Mouse (Mus musculus) kidney, embryonic 14.5 days (tissue): ENCODE measurements around the gene B4galt4. TPM values are rescaled to one million over a fixed set of nuclear protein-coding genes. Genes with fewer than 3 reads are reported as not detected.

Source experiments
- ATAC-seq: fragments of 200-750 bp; cut with Nextera tagmentation; 2 replicates; pipeline ENCODE4 v1.8.0; 2017; ENCODE audit warnings: moderate number of reproducible peaks, mild to moderate bottlenecking, moderate TSS enrichment, moderate library complexity; ENCODE audit not compliant: low FRiP score, low TSS enrichment
- H3K27ac ChIP-seq: fragments of 300-500 bp; sonication (generic); 2 replicates; pipeline ENCODE4 v1.5.1; 2014; ENCODE audit warnings: low read depth, mild to moderate bottlenecking, low read length, moderate library complexity, mixed read lengths
- H3K27me3 ChIP-seq: fragments of 300-500 bp; sonication (generic); 2 replicates; pipeline ENCODE4 v1.6.1; 2014; ENCODE audit warnings: mild to moderate bottlenecking, low read length; ENCODE audit not compliant: control insufficient read depth, insufficient read depth
- H3K36me3 ChIP-seq: fragments of 300-500 bp; sonication (generic); 2 replicates; pipeline ENCODE4 v1.6.1; 2014; ENCODE audit warnings: low read length, mixed read lengths; ENCODE audit not compliant: control insufficient read depth, insufficient read depth
- H3K4me1 ChIP-seq: fragments of 300-500 bp; sonication (generic); 2 replicates; pipeline ENCODE4 v1.6.1; 2014; ENCODE audit warnings: low read length, mixed read lengths; ENCODE audit not compliant: control insufficient read depth, insufficient read depth
- H3K4me2 ChIP-seq: fragments of 300-500 bp; sonication (generic); replicated peaks from 2 replicates; pipeline ENCODE4 v1.6.1; 2014; ENCODE audit warnings: low read depth, mild to moderate bottlenecking, low read length
- H3K4me3 ChIP-seq: fragments of 300-500 bp; sonication (generic); 2 replicates; pipeline ENCODE4 v1.5.1; 2014; ENCODE audit warnings: mild to moderate bottlenecking, low read length
- H3K9ac ChIP-seq: fragments of 300-500 bp; sonication (generic); 2 replicates; pipeline ENCODE4 v1.6.1; 2014; ENCODE audit warnings: low read depth, mild to moderate bottlenecking, low read length, moderate library complexity
- H3K9me3 ChIP-seq: fragments of 300-500 bp; sonication (generic); 2 replicates; pipeline ENCODE4 v1.6.1; 2016; ENCODE audit warnings: low read length; ENCODE audit not compliant: control insufficient read depth
- WGBS: fragments of 180-500 bp; shearing (Covaris S2); extraction: QIAGEN DNeasy Blood & Tissue Kit; methylation state at CpG from one replicate; pipeline ENCODE4 v1.1.7; 2014; 5-methylcytosine and 5-hydroxymethylcytosine counted together
- polyA plus RNA-seq: library from polyadenylated mRNA; unstranded; fragments of >200 nt; fragmentation: Nextera tagmentation; extraction: Ambion mirVana; gene quantifications from 2 replicates; pipeline ENCODE4 v1.2.1, GENCODE M21; 2014

B4galt4 gene
- polyA plus RNA-seq, 1 experiment from 2014 or later: 32.7 TPM

DNA sequence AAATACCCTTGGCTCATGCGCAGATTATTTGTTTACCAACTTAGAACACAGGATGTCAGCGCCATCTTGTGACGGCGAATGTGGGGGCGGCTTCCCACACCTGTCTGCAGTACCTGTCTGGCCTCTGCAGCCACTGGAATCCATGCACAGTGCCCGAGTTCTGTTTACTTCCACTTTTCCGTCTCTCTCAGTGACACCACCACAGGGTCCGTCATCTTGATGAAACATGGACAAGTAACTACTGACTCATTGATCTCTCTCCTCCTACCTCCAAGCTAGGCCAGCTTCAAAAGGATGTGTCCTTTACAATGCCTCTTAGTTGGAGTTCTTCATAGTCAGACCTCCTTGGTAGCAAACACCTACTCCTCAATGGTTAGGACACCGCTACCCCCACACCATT is 20.7 kb upstream of the B4galt4 start:
- no peak overlapping the region for H3K4me3 ChIP-seq
- no peaks in the 10 kb centered on the region for H3K9me3 ChIP-seq
- ATAC-seq: no peak
- no peak overlapping the region for H3K27ac ChIP-seq
- no peak overlapping the region for H3K4me2 ChIP-seq
- H3K27me3 ChIP-seq: no peaks in the 10 kb centered on the region
- 86% methylated on average over 8 of the region's 9 CpGs for WGBS
- H3K36me3 ChIP-seq: no peaks in the 10 kb centered on the region
- no peak overlapping the region for H3K9ac ChIP-seq
- H3K4me1 ChIP-seq: no peaks in the 10 kb centered on the region

DNA sequence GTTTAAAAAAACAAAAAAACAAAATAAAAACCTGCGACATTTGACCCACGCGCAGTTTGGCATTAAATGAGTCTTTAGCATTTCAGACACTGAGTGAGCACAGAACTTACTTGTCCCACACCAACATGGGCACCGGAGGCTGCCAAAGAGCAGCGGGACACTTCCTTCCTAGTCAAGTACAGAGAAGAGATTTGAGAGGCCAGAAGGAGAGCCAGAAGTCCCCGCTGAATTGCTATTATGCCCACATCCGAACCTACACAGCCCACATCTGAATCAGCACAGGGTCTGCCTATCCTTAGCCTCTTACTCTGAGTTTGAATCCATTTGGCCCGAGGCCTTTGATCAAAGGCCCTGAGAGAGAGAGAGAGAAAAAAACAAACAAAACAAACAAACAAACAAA is 17.8 kb upstream of the B4galt4 start:
- Histone ChIP-seq H3K4me2 (no peak overlapping the region), H3K27ac (0 out of 2 replicates have a peak overlapping the region, but pooled peaks have one; percentile 26), H3K9ac (no peak overlapping the region), H3K27me3 (no peaks in the 10 kb centered on the region), H3K4me3 (no peak overlapping the region), H3K9me3 (no peaks in the 10 kb centered on the region), H3K4me1 (no peaks in the 10 kb centered on the region), H3K36me3 (no peaks in the 10 kb centered on the region)
- 69% methylated on average over 8 of the region's 8 CpGs for WGBS
- no peak for ATAC-seq

DNA sequence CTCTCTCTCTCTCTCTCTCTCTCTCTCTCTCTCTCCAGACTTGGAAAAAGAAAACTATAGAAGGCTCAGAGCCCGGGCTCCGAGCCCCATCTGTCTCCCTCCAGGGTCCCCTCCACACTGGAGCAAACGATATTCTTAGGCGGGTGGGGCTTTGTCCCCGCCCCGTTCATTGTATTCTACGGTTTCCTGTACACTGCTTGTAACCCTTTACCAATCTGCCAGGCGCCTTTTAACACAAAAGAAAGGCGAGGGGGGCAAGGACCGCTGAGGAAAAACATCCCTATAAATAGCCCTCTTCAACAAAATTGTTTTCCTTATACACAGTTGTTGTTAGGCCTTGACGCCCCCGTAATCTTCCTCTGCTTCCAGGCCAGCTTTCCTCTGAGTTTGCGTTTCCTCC is 17.1 kb upstream of the B4galt4 start:
- 63% methylated on average over 13 of the region's 13 CpGs for WGBS
- H3K4me2 ChIP-seq: no peak overlapping the region

DNA sequence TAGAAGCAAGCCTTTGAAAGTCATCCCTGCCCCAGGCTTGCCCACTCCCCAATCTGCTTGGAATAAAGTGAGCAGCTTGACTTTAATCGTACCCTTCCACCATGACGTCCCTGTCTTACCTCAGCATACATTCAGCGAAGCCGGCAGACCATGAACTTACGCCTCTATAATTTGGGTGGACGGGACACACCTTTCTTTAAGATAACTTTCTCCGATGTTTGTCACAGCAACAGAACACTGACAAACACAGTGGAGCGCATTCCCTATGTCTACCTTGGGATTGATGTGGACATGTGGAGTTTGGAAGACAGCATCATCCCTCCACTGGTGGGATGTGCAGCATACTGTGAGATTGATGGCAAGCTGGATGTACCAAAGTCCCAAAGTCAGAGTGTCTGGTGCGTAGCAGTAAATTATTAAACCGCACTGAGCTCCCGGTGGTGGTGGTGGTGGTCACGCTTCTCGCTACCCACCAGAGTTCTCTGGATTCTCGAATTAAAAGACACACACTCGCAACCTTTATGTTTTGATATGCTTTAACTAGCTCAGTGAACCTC is 13.4 kb upstream of the B4galt4 start:
- peak; percentile 8; the same call in 1 of the 2 replicates for ATAC-seq
- H3K27ac ChIP-seq: no peak overlapping the region
- WGBS: 78% methylated on average over 15 of the region's 15 CpGs

More for the DNA sequence above, 17.1 kb upstream of the B4galt4 start:
- Histone ChIP-seq H3K9me3 (no peaks in the 10 kb centered on the region), H3K9ac (no peak overlapping the region), H3K27me3 (no peaks in the 10 kb centered on the region), H3K4me1 (no peaks in the 10 kb centered on the region), H3K4me3 (no peak overlapping the region), H3K27ac (no peak overlapping the region), H3K36me3 (no peaks in the 10 kb centered on the region)
- no peak for ATAC-seq

DNA sequence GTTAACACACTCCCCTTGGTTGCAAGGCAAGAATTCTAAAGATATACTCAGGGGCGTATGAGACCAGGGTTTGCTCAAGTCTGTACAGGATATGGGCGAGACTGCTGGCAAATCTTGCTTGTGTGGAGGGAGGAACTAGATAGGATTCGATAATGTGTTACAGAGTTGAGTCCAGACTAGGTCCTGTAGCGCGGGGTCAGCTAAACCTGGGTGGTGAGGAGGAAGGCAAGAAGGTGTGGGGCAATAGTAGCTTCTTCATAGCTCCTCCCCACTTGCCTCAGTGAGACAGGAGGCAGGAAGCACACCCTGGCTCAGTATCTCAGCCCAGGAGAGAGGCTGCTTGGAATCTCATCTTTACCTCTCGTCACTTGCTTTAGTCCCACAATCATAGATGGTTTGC is 12.9 kb upstream of the B4galt4 start:
- no peak overlapping the region for H3K4me2 ChIP-seq
- WGBS: 85% methylated on average over 6 of the region's 6 CpGs
- no peak overlapping the region for H3K27ac ChIP-seq
- no peak overlapping the region for H3K9ac ChIP-seq
- ATAC-seq: peak; percentile 58; the same call in 1 of the 2 replicates
- no peaks in the 10 kb centered on the region for H3K9me3 ChIP-seq
- no peak overlapping the region for H3K4me3 ChIP-seq
- no peaks in the 10 kb centered on the region for H3K27me3 ChIP-seq
- no peaks in the 10 kb centered on the region for H3K36me3 ChIP-seq
- no peaks in the 10 kb centered on the region for H3K4me1 ChIP-seq

More for the DNA sequence above, 13.4 kb upstream of the B4galt4 start:
- Histone ChIP-seq H3K36me3 (no peaks in the 10 kb centered on the region), H3K27me3 (no peaks in the 10 kb centered on the region), H3K4me3 (no peak overlapping the region), H3K9ac (no peak overlapping the region), H3K4me1 (no peaks in the 10 kb centered on the region), H3K9me3 (no peaks in the 10 kb centered on the region), H3K4me2 (no peak overlapping the region)

DNA sequence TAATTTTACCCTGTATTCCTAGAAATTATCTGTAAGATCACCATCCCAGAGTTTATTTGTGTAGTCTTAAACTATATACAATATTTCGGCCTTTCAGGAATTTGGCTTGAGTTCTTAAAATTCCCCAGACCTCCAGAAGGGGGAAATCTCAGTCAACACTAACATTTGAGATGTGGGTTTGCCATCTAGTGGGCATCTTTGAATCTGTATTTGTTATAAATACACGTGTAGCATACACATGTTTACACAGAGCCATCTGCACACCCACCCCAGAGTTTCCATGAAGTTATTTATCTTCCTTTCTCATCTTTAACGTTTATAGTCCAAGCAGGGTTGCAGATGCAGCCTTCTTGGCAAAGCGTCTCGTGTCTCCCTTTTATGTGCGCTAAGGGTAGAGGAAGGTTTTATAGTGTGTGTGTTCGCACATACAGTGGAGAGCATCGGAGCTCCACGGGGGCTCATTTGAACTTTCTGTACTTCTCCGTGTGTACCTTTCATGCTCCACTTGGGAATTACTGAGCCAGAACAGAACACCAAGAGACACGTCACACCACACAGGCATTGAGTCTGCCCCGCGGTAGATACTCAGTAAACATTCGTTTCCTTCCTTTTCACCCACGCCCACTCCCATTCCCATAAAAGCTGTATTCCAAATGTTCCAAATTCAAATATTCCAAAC is 12.3 kb upstream of the B4galt4 start:
- H3K4me3 ChIP-seq: no peak overlapping the region
- peak overlapping the region; percentile 17; the same call in 1 of the 2 replicates for H3K4me2 ChIP-seq
- H3K4me1 ChIP-seq: no peaks in the 10 kb centered on the region
- H3K27ac ChIP-seq: no peak overlapping the region
- H3K9me3 ChIP-seq: no peaks in the 10 kb centered on the region
- no peak overlapping the region for H3K9ac ChIP-seq
- 43% methylated on average over 15 of the region's 15 CpGs for WGBS
- H3K27me3 ChIP-seq: no peaks in the 10 kb centered on the region
- ATAC-seq: peak; percentile 66; the same call in 1 of the 2 replicates
- H3K36me3 ChIP-seq: no peaks in the 10 kb centered on the region

DNA sequence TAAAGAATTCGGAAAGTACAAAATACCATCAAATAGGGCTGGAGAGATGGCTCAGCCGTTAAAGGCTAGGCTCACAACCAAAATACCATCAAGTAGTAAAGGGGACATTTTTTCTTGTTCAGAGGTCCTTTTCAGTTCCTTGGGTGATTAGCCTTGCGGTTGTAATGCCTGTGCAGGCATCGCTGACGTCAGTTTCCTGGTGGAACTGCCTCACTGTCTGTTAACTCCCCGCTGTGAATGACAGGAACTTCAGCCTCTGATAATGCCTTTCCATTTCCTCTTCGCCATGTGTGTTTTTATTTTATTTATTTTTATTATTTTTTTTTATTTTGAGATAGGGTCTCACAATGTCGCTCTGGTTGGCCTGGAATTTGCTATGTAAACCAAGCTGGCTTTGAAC is 11.1 kb upstream of the B4galt4 start:
- no peak overlapping the region for H3K9ac ChIP-seq
- 45% methylated on average over 8 of the region's 8 CpGs for WGBS
- no peaks in the 10 kb centered on the region for H3K4me1 ChIP-seq
- ATAC-seq: no peak
- H3K36me3 ChIP-seq: no peaks in the 10 kb centered on the region
- no peak overlapping the region for H3K4me3 ChIP-seq
- no peaks in the 10 kb centered on the region for H3K9me3 ChIP-seq
- H3K4me2 ChIP-seq: no peak overlapping the region
- H3K27ac ChIP-seq: no peak overlapping the region
- H3K27me3 ChIP-seq: no peaks in the 10 kb centered on the region

DNA sequence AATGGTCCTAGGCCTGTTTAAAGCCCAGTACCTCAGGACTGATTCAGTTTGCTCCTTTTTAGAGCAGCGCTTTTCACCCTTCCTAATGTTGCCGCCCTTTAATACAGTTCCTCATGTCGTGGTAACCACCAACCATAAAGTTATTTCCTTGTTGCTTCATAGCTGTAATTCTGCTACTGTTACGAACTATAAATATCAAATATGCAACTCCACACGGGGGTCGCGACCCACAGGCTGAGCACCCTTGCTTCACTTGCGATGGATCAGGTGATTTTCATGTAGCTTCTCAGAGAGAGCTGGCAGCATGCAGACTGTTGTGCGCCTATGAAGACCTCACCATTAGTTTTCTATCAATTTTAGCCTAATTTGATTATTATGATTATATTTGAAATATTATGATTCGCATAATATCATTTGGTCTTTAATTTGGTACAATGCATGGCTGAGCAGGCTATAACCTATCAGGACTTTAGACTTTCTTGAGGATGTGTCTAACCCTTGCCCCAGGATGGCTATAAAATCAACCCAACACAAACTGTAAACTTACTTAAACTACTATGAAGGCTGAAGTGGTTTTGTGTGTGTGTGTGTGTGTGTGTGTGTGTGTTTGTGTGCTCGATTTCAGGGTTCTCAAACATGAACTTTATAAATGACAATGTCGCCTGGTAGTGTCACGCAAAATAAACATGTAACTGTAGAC is 710 bp upstream of the B4galt4 start:
- H3K4me2 ChIP-seq: peak overlapping the region; percentile 85
- H3K27me3 ChIP-seq: no peaks in the 10 kb centered on the region
- H3K9ac ChIP-seq: peak overlapping the region; percentile 79; the same call in 1 of the 2 replicates
- no peaks in the 10 kb centered on the region for H3K9me3 ChIP-seq
- peaks cover 5% of the 10 kb centered on the region; the same call in 1 of the 2 replicates for H3K4me1 ChIP-seq
- H3K36me3 ChIP-seq: no peaks in the 10 kb centered on the region
- H3K27ac ChIP-seq: no peak overlapping the region
- no peak for ATAC-seq
- peak overlapping the region; percentile 83; the same call in 1 of the 2 replicates for H3K4me3 ChIP-seq
- 78% methylated on average over 13 of the region's 13 CpGs for WGBS

DNA sequence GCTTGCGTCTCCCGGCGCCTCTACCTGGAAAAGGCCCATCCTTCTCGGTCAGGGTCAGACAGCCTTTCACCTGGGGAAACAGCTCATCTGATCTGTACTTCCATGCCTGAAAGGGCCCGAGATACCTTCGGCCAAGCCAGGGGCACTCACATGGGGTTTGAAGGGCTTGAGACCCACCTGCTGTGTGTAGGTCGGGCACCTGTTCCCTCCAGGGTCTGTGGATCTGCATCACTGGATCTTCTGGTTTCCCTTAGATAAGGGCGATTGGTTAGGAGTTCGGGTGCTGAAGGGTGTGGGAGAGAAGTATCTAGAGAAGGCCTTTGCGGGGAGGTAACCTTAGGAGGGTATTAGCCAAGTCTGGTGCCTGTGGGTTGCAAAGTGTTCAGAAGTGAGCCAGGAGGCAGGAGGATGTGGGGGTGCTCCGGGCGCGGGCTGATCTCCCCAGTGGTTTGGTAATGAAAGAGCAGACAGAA is 631 bp downstream of the B4galt4 start:
- ATAC-seq: peak; percentile 76
- peak overlapping the region; percentile 85 for H3K4me2 ChIP-seq
- peak overlapping the region; percentile 77 for H3K27ac ChIP-seq

More for the DNA sequence above, 631 bp downstream of the B4galt4 start:
- H3K4me3 ChIP-seq: peak overlapping the region; percentile 83
- H3K36me3 ChIP-seq: no peaks in the 10 kb centered on the region
- peak overlapping the region; percentile 79 for H3K9ac ChIP-seq
- WGBS: under 1% methylated on average over 13 of the region's 13 CpGs
- no peaks in the 10 kb centered on the region for H3K9me3 ChIP-seq
- no peaks in the 10 kb centered on the region for H3K27me3 ChIP-seq
- peaks cover 5% of the 10 kb centered on the region; the same call in 1 of the 2 replicates for H3K4me1 ChIP-seq
